Mouse (Mus musculus): Measurements from ENCODE around the gene Gdf9. TPM values are rescaled to one million over a fixed set of nuclear protein-coding genes. Genes with fewer than 3 reads are reported as not detected.

Gdf9 gene
- polyA plus RNA-seq, 1 experiment from 2014 or later, result 2.9 TPM

DNA sequence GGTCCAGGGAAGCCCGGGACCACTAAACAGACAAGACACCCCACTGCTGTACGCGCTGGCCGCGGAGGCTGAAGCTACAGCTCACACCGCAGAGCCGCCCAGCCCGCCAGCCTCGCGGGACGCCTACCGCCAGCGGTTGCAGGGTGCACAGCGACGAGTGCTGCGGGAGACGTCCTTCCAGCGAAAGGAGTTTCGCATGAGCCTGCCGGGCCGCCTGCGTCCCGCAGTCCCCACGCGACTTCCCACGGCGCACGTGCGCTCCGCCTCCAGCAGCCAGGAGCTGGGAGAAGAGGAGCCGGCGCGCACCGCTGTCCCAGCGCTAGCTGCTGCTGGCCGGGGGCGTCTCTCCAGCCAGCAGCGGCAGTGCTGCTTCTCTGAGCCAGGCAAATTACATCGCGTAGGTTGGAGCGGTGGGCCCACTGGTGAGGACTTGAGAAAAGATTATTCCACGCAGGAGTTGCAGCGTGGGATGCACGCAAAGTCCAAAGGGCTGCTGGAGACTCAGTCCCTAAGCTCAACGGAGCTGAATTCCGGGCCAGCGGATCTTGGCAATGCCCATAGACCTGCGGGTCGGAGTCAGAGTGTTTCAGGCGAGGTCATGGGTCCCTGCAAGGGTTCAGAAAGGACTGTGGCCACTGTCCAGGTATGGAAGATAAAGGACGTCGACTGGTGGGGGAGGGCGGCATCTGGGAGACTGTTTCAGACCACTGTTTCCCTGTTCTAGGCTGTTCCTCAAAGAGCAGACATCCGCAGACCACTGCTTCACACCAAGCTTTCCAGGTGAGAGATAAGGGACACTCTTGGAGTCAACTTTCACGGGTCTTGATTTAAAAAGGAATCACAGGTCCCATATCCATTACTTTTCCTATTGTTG lies 33.0 kb downstream of the Gdf9 start:
- Histone ChIP-seq H3K4me3 (replicated peaks) (peak overlapping the region; percentile 44), H3K9ac (replicated peaks) (peak overlapping the region; percentile 41; the same call in 1 of the 2 replicates), H3K36me3 (no peaks in the 10 kb centered on the region), H3K9me3 (replicated peaks) (no peaks in the 10 kb centered on the region), H3K4me1 (peaks cover 20% of the 10 kb centered on the region), H3K27me3 (replicated peaks) (peaks cover 84% of the 10 kb centered on the region), H3K27ac (replicated peaks) (no peak overlapping the region), H3K4me2 (peak overlapping the region; percentile 96)
- WGBS, result 9% methylated on average over 55 of the region's 55 CpGs
- no peak for ATAC-seq (ENCODE audit: low FRiP score)

DNA sequence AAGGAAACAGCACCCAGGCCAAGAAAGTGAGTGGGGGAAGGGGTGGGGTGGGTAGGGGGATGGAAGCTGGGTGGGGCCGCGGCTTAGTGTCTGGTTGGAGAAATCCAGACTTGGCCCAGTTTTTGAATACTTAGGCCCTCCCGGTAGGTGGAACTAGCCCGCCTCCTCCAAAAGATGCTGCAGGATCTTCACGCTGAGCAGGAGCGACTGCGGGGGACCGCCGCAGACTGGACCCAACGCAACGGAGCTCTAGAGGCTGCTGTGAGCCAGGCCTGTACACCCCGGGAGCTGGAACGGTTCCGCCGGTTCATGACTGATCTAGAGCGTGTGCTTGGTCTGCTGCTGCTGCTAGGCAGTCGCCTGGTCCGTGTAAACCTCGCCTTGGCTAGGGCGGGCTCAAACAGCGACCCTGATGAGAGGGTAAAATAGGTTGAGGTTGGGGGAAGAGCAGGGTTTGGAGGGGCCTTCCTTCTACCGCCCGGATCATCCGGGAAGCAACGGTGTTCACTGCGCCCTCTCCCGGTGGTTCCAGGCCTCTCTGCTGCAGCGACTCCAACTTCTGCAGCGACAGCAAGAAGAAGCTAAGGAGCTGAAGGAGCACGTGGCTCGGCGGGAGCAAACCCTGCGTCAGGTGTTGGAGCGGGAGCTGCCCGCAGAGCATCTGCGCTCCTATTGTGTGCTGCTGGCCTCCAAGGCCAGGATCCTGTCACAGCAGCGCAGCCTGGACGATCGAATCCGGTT lies 35.6 kb downstream of the Gdf9 start:
- WGBS, result 9% methylated on average over 40 of the region's 40 CpGs
- Histone ChIP-seq H3K9me3 (replicated peaks) (no peaks in the 10 kb centered on the region), H3K4me1 (peaks cover 36% of the 10 kb centered on the region), H3K9ac (replicated peaks) (peak overlapping the region; percentile 41), H3K4me3 (replicated peaks) (peak overlapping the region; percentile 37), H3K27me3 (replicated peaks) (peaks cover 68% of the 10 kb centered on the region), H3K27ac (replicated peaks) (no peak overlapping the region), H3K4me2 (peak overlapping the region; percentile 65), H3K36me3 (no peaks in the 10 kb centered on the region)
- peak; percentile 60 for ATAC-seq (ENCODE audit: low FRiP score)

DNA sequence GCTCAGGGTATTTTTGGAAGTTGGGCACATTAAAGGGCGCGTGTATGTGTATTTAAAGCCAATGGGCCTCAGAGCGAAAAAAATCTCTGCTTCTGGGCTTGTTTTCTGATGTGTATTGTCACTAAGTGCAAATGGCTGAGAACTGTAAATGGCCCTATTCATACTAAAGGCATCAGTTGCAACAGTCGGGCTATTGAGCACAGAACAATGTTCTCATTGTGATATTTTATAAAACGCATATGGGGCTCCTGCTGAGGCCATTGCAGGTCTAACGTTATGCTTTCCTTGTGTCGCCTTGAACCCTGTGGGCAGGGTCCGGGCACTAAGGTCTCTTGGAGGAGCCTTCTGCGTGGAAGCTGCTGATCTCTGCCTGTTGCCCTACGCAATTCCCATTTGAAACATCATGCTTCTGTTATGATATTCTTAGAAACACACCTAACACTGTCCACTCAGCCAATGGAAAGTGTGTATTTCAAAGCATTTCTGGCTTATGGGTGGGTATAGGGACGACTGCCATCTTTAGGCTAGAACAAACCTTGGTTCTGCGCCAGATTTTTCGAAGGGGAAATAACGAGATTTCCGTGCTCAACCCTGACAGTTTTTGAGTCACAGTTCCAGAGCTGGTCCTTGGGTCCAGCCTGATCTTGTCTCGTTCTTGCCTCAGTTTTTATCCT lies 38.6 kb downstream of the Gdf9 start:
- H3K4me3 ChIP-seq (replicated peaks), result no peak overlapping the region
- H3K9ac ChIP-seq (replicated peaks), result no peak overlapping the region
- H3K27me3 ChIP-seq (replicated peaks), result peaks cover 49% of the 10 kb centered on the region
- no peak overlapping the region for H3K27ac ChIP-seq (replicated peaks)
- peaks cover 25% of the 10 kb centered on the region for H3K4me1 ChIP-seq
- peak overlapping the region; percentile 56 for H3K4me2 ChIP-seq
- 30% methylated on average over 16 of the region's 16 CpGs for WGBS
- ATAC-seq (ENCODE audit: low FRiP score), result no peak; the same call in 1 of the 2 replicates
- H3K9me3 ChIP-seq (replicated peaks), result no peaks in the 10 kb centered on the region
- no peaks in the 10 kb centered on the region for H3K36me3 ChIP-seq

DNA sequence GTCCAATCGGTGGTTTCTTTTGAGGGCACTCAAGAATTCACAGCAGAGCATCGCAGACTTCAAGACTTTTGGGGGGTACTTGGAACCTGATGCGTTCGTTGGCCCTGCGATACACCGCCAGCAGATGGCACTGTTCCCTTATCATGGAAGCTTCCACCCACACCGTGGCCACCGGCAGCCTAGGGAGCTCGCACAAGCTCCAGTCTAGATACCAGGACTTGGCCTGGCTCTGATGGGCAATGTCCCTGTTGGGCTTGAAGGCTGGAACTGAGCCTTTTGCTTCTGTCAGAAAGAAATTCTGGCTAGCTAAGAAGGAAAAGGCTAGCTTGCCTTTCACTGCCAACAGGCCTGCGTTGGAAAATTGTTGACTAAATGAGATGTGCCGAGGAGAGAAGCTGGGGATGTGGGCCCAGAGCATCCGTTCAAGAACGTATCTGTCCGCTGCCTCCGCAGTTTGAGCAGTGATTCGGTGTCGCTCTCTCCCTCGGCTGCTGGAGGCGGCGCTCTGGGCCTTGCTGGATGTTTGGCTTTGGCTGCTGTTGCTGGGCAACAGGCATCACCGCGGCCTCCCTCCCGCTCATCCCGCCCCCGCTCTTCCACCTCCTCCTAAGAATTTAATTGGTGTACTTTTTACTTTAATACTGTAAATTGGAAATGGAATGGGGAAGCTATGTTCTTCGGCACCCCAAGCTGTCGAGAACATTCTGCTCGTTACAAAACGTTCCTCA lies 39.3 kb downstream of the Gdf9 start, which contains the start of gene Gm9837:
TSS of gene Gm9837 (minus strand) at position 512 of the 728 bp plus-strand sequence.
- peaks cover 42% of the 10 kb centered on the region for H3K27me3 ChIP-seq (replicated peaks)
- 2% methylated on average over 29 of the region's 29 CpGs for WGBS

DNA sequence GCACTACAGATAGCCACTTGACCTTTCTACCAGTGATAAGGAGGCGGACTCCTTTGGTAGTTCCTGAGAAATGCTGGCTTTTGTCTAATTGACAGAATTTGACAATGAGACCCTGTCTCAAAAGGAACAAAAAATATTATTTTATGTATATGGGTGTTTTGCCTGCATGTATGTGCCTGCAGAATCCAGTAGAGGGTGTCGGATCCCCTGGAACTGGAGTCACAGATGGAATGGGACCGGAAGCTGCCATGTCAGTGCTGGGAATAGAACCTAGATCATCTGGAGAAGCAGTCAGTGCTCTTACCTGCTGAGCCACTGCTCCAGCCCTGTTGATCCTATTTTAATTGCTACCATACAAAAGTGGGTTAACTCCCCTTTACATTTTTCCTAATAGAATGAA lies 41.9 kb downstream of the Gdf9 start:
- no peak for ATAC-seq (ENCODE audit: low FRiP score)

More for the DNA sequence above, 39.3 kb downstream of the Gdf9 start, which contains the start of gene Gm9837:
- peaks cover 25% of the 10 kb centered on the region for H3K4me1 ChIP-seq
- H3K4me2 ChIP-seq, result peak within 1 kb of the TSS; percentile 56
- peak; percentile 83 for ATAC-seq (ENCODE audit: low FRiP score)
- H3K36me3 ChIP-seq, result no peaks in the 10 kb centered on the region
- peak within 1 kb of the TSS; percentile 75 for H3K27ac ChIP-seq (replicated peaks)
- no peaks in the 10 kb centered on the region for H3K9me3 ChIP-seq (replicated peaks)
- peak within 1 kb of the TSS; percentile 21 for H3K4me3 ChIP-seq (replicated peaks)
- H3K9ac ChIP-seq (replicated peaks), result 0 out of 2 replicates have a peak within 1 kb of the TSS, but pooled peaks have one; percentile 31

DNA sequence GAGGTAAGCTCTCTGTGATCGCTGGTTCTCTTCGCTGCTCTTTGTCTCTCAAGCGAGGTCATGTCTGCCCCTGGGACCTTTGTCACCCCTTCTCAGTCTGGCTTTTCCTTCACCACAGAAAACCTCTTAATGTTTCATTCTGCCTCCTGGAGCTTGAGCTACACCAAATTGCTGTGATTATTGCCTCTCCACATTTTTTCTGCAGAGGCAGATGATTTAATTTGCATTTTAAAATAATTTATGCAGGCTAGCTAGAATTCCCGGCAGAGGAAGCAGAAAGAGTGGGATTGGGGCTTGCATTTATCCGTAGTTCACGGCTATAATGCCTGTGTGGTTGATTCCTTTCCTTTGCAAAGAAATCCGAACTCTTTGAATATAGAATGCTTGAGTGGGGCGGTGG lies 44.8 kb downstream of the Gdf9 start:
- Histone ChIP-seq H3K36me3 (no peaks in the 10 kb centered on the region), H3K27ac (replicated peaks) (no peak overlapping the region), H3K4me3 (replicated peaks) (no peak overlapping the region), H3K27me3 (replicated peaks) (peaks cover 48% of the 10 kb centered on the region), H3K9ac (replicated peaks) (no peak overlapping the region), H3K4me2 (peak overlapping the region; percentile 39), H3K9me3 (replicated peaks) (no peaks in the 10 kb centered on the region), H3K4me1 (peaks cover 30% of the 10 kb centered on the region)
- ATAC-seq (ENCODE audit: low FRiP score), result no peak
- 13% methylated on average over 8 of the region's 8 CpGs for WGBS

More for the DNA sequence above, 41.9 kb downstream of the Gdf9 start:
- WGBS, result 85% methylated on average over 3 of the region's 3 CpGs
- H3K4me2 ChIP-seq, result no peak overlapping the region
- H3K4me3 ChIP-seq (replicated peaks), result no peak overlapping the region
- H3K27me3 ChIP-seq (replicated peaks), result peaks cover 24% of the 10 kb centered on the region
- no peak overlapping the region for H3K9ac ChIP-seq (replicated peaks)
- no peaks in the 10 kb centered on the region for H3K9me3 ChIP-seq (replicated peaks)
- peaks cover 24% of the 10 kb centered on the region for H3K4me1 ChIP-seq
- H3K36me3 ChIP-seq, result no peaks in the 10 kb centered on the region
- H3K27ac ChIP-seq (replicated peaks), result no peak overlapping the region

DNA sequence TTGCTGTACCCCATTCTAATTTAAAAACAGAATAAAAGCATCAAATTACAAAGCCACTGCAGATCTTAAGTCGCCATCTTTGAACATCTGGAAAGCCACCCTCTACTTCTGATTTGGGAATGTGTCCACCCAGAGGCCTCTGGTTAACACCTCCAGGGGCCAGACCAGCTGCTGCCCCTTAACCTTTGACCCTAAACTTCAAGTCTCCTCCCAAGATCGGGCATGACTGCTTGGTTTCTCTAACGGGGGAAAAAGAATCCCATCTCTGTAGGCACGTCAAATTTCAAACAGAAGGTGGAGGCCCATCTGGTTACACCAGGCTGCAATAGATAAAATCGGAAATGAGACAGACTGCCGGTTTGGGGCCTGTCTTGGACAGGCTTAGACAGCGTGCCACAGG lies 47.0 kb downstream of the Gdf9 start:
- Histone ChIP-seq H3K9ac (replicated peaks) (no peak overlapping the region), H3K9me3 (replicated peaks) (no peaks in the 10 kb centered on the region), H3K27me3 (replicated peaks) (peaks cover 57% of the 10 kb centered on the region), H3K4me1 (peaks cover 27% of the 10 kb centered on the region), H3K27ac (replicated peaks) (no peak overlapping the region), H3K36me3 (no peaks in the 10 kb centered on the region), H3K4me3 (replicated peaks) (no peak overlapping the region), H3K4me2 (0 out of 2 replicates have a peak overlapping the region, but pooled peaks have one; percentile 83)
- no peak for ATAC-seq (ENCODE audit: low FRiP score)
- 51% methylated on average over 7 of the region's 7 CpGs for WGBS

DNA sequence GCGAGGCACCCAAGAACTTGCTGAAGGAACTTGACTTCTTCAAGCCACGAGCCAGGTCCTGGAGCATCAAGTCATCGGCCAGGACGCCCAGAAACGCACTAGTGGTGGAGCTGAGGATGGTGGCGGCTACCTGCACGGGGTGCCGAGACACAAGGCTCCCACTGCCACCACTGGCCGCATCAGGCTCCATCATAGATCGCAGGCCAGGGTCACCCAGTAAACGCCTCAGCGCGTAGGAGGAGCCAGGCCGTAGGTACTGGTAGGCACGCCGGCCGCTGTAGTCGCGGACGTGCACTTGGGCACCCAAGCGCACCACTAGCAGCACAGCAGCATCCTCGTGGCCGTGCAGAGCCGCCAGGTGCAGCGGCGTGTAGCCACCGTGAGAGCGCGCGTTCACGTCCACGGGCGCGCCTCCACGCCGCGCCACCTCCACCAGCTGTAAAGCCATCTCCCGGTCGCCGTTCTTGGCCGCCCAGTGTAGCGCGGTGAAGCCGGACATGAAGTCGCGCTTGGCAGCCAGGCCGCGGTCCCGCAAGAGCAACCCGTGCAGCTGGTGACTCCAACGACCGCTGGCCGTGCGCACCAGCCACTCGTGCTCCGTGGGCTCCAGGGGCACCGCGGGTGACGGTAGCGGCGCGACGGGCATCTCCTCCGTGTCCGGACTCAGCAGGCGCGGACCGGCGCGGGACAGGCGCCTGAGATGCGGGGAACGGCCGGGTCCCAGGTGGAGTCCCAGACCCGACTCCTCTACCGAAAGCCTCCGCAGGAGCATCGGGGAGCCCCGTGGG lies 47.8 kb downstream of the Gdf9 start:
- Histone ChIP-seq H3K27ac (replicated peaks) (no peak overlapping the region), H3K4me2 (peak overlapping the region; percentile 83), H3K4me1 (peaks cover 27% of the 10 kb centered on the region), H3K9ac (replicated peaks) (peak overlapping the region; percentile 43), H3K27me3 (replicated peaks) (peaks cover 56% of the 10 kb centered on the region), H3K9me3 (replicated peaks) (no peaks in the 10 kb centered on the region), H3K4me3 (replicated peaks) (peak overlapping the region; percentile 53), H3K36me3 (no peaks in the 10 kb centered on the region)
- 0 out of 2 replicates have a peak, but pooled peaks have one; percentile 19 for ATAC-seq (ENCODE audit: low FRiP score)
- 5% methylated on average over 79 of the region's 79 CpGs for WGBS

DNA sequence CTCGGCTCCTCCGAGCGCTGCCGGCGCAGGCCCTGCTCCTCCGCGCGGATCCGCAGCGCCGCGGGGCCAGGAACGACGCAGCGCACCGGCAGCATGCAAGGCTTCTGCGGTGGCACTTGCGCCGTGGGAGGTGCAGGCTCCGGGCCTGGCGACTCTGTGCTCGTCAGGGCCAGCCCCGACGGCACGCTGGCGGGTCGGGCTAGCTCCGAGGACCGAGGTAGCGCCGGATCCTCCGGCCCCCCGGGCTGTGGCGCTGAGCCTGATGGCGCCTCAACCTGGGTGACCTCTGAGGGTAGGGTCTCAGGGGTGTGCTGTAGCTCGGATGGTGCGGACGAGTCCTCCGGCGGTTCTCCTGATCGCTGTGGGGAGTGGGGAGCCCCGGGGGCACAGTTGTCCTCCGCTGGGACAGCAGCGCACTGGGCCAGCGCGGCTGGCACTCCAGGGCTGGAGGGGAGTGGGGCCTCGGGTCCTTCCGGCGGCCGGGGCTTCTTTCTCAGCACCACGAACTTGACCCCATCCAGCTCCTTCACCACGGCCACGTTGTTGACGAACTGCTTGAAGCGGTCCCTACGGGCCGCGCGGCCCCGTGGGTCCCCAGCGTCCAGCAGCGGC lies 48.5 kb downstream of the Gdf9 start:
- peak; percentile 32; the same call in 1 of the 2 replicates for ATAC-seq (ENCODE audit: low FRiP score)
- no peak overlapping the region for H3K27ac ChIP-seq (replicated peaks)
- H3K9me3 ChIP-seq (replicated peaks), result no peaks in the 10 kb centered on the region
- peaks cover 27% of the 10 kb centered on the region for H3K4me1 ChIP-seq
- H3K4me3 ChIP-seq (replicated peaks), result peak overlapping the region; percentile 53
- H3K4me2 ChIP-seq, result peak overlapping the region; percentile 83
- H3K9ac ChIP-seq (replicated peaks), result peak overlapping the region; percentile 43
- H3K36me3 ChIP-seq, result no peaks in the 10 kb centered on the region
- WGBS, result under 1% methylated on average over 60 of the region's 62 CpGs
- H3K27me3 ChIP-seq (replicated peaks), result peaks cover 52% of the 10 kb centered on the region

DNA sequence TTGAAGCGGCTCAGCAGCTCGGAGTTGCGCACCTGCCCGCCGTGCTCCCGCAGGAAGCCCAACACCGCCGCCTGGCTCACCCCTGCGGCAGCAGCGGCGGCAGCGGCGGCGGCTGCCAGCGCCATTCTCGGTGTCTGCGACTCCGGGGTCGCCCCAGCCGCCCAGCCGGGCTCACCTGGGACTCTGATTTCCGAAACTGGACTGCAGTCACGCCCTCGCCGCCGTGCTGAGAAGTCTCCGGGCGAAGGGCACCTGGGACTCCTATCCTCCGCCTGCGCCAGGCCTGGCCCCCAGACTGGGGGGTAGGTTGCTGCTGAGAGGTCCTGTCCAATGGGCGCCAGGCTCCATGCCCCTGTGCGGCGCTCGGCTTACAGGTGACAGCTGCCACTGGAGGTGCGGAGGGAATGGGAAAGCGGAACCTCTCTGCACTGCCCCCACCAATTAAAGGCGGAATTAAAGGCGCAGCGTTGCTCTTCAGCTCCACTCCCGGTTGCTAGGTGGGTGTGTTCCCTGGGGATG lies 49.0 kb downstream of the Gdf9 start, which contains the start of the genes Gm9945 and Sowaha:
TSS of gene Gm9945 (plus strand) at position 384 of the 519 bp plus-strand sequence.
TSS of gene Sowaha (minus strand) at position 492 of the 519 bp plus-strand sequence.
- Histone ChIP-seq H3K36me3 (no peaks in the 10 kb centered on the region), H3K9ac (replicated peaks) (peak within 1 kb of the TSS; percentile 43), H3K4me3 (replicated peaks) (peak within 1 kb of the TSS; percentile 53), H3K4me1 (peaks cover 27% of the 10 kb centered on the region), H3K9me3 (replicated peaks) (no peaks in the 10 kb centered on the region), H3K27ac (replicated peaks) (no peak within 1 kb of the TSS), H3K27me3 (replicated peaks) (peaks cover 52% of the 10 kb centered on the region), H3K4me2 (peak within 1 kb of the TSS; percentile 83)
- peak; percentile 78 for ATAC-seq (ENCODE audit: low FRiP score)
- WGBS, result 2% methylated on average over 39 of the region's 40 CpGs

All from neural tube, embryonic 15.5 days (tissue).